Mouse (Mus musculus) ES-Bruce4 (cell line): ENCODE measurements around the gene Car5a.

Source experiments
- CTCF ChIP-seq: IDR thresholded peaks from one replicate; pipeline ENCODE4 v1.8.1; 2011; ENCODE audit warnings: low read depth, low read length
- POLR2A ChIP-seq: IDR thresholded peaks from one replicate; pipeline ENCODE4 v1.8.1; 2011; ENCODE audit warnings: low read length; ENCODE audit not compliant: insufficient read depth

- TF ChIP-seq CTCF (no peak), POLR2A (peak; percentile 75)
Observed at GRCm38 (mm10) chr8:121947753-121948141, 3.0 kb upstream of the Car5a start.
